Mouse (Mus musculus) c-Kit-positive CD71-positive TER-119-positive erythroid progenitor cells, embryonic 14.5 days (primary cell): ENCODE measurements around the gene Sirt1.
"Not testable (repeated sequence)": the region's sequence is repeated elsewhere in the genome, so short reads cannot be mapped to it uniquely, and the experiment has no call there.

ENCODE experiments used
- DNase-seq: peaks from one replicate; pipeline ENCODE4 v3.0.0-alpha.2; 2013; ENCODE audit warnings: low spot score

Sirt1 gene

DNA sequence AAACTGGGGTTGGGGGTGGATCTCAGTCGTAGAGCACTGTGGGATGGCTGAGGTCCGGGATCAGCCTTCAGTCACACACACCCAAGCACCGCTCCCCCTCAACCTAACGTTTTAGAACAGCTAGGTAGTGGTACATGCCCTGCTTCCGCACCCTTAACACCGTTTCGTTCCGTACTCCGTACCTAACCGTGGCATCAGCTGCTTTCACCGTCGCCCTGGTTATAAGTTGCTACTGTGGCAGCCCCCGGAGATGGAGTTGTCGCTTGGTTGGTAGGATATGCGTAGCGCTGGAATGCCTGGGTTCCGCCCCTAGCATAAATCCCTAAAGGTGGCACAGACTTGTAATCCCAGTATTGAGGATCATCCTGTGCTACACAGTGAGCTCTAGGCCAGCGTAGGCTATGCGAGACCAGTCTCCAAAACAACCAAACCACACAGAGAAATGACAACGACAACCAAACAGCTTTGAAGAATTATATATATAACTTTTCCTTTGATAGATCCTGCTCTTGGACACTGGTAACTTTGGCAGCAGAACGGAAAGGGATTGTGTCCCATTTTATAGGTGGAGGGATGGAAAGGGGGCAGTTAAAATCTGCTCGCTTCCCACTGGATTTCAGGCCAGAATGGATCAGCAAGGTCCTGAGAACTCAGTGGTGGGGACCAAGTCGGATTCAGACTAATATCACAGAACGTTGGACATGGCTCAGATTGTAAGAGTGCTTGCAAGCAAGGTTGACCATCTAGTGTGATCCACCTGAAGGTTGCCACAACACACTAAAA lies at the start of gene Sirt1:
TSS of gene Sirt1 (minus strand) at position 207 of the 783 bp plus-strand sequence.
- DNase-seq = peak; percentile 17

DNA sequence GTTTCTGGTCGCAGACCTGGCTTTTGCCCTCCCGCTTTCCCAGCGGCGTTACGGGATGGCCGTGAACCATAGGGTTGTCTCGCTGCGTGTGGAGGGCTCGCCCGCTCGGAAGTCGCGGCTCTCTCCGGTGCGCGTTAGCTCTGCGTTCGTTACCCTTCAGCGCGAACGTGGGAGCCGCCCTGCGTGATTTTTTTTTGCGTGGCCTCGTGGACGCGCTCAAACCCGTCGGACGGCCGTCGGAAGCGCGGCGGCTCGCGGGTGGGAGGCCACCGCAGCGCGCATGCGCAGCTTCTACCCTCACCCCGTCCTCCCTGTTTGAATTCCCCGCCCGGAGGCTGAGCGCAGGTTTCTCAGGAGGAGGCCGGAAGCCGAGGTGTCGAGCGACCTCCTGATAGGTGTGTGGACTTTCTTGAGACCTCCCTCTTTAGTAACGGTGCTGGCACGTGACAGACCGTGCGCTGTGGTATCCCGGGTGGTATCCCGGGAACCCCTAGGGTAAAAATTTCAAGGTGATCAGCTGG lies 48.3 kb upstream of the Sirt1 start, which contains the start of gene Ctnna3:
TSS of gene Ctnna3 (plus strand) at position 314 of the 521 bp plus-strand sequence.
- DNase-seq = peak; percentile 91

DNA sequence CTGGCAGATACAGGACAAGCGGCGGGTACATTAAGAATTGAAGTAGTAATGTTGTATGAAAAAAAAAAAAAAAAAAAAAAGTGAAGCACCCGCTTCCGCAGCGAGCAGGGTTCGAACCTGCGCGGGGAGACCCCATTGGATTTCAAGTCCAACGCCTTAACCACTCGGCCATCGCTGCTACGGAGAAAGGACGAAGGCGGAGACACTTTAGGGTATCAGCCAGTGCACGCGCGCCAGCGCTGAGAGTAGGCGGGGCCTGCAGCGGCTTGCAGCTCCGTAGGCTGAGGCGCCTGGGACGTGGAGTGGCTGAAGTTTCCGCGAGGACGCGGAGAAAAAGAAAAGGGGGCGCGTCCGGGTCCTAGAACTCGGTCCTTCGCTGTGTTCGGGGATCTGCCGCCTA lies 47.9 kb upstream of the Sirt1 start:
- DNase-seq = peak; percentile 95

DNA sequence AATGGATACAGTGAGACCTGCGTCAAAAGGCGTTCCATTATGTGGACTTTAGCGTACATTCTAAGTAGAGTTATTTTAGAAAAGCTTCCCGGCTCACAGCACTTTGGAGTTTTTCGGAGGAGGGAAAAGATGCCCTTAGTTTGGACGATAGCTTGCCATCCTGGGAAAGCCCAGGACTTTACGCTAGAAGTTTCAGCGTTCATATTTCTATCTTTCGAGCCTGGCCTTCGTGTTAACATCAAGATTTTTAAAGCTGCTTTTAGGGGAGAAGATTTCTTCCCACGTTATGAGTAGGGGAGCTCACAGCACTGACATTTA lies 47.5 kb upstream of the Sirt1 start:
- DNase-seq = no peak

DNA sequence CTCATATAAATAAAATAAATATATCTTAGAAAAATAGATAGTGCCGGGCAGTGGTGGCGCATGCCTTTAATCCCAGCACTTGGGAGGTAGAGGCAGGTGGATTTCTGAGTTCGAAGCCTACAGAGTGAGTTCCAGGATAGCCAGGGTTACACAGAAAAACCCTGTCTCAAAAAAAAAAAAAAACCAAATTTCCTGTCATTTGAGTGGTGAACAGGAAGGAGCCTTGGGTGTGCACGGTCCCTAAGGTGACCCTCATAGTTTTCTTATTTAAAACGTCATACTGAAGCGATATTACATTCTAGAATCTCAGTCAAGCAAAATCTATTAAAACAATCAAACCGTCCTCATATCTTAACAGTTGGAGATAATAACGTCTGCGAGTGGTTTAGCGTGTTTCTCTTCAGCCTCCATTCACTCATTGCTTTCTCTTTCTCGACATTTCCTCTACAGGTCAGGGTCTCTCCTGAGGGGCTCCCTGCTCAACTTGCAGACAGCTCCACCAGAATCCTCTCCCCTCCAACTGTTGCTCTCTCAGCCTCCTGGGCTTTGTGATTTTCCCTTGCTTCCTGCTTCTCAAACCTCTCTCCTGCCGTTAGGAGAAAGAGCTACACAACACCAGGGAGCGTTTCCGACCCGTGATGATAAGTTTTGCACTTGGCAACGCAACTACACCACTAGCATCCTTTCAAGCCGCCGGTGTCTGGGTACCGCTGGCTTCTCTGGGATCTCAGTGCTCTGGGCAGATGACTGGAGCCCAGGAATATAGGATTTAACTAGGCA lies 46.9 kb upstream of the Sirt1 start:
- peak; percentile 31 for DNase-seq

DNA sequence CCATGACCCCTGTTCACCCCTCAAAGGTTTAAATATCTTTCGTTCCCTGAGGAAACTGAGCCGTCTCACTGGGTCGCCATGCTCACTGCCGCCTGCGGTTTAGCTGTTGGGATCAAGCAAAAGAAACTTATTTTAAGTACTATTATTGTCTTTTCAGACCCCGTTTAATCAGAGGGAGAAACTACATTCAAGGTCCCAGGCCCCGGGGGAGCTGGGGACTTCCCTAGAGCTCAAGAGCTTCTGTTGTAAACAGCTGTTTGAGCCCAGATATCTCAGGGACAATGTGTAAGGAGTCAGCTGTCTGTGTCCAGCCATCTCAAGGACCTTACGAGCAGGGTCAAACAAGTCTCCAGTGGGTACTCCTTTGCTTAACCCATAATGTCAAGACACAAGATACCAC lies 45.6 kb upstream of the Sirt1 start:
- DNase-seq = no peak

DNA sequence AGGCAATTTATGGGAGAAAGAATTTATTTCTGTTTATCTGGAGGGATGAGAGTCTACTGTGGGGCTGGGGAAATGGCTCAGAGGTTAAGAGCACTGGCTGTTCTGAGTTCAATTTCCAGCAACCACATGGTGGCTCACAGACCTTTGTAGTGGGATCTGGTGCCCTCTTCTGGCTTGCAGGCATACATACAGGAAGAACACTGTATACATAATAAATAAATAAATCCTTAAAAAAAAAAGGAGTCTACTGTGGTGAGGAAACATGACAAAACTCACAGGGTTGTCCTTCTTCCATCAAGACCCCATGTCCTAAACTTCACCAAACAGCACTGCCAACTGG lies 42.9 kb upstream of the Sirt1 start:
- peak; percentile 56 for DNase-seq

DNA sequence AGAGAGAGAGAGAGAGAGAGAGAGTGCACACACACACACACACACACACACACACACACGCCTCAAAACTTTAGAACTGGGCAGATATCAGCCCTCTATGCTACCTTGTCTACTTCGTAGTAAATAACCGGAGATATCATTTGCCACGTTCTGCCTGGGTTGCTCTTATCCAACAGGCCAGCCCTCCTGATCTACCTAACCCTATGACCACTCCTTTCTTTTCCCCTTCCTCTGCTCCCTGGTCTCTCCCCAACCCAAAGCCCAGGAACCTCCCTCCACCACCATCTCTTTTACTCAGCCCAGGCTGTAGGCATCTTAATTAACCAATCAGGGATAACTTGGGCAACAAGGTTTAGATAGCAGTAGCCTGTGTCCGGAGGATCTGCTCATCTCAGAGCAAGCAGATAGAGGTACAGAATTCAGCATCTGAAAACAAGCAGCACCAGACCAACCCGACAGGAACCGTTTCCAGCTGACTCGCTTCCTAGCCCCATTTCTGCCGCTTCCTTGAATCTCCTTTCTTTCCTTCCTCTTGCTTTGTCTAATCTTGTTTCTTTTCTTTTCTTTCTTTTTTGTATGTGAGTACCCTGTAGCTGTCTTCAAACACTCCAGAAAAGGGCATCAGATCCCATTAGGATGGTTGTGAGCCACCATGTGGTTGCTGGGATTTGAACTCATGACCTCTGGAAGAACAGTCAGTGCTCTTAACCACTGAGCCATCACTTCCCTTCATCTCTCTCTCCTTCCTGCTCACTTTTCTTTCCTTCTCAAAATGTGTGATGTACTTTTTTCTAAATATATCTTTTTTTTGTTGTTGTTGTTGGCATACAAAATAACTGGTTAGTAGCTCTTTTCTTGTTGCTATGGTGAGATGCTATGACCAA lies 42.3 kb upstream of the Sirt1 start:
- peak; percentile 55 for DNase-seq

DNA sequence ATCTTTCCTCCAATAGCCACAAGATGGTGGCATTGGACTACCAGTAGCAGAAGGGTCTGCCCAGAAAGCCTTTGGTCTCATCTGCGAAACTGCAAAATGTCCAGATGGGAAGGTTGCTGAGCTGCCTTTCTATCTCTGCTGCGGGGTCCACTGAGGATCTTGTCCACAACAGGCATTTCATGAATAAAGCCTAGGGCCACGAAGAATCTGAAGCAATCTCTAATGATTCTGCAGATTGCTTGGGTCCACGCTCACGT lies 41.2 kb upstream of the Sirt1 start:
- no peak for DNase-seq

DNA sequence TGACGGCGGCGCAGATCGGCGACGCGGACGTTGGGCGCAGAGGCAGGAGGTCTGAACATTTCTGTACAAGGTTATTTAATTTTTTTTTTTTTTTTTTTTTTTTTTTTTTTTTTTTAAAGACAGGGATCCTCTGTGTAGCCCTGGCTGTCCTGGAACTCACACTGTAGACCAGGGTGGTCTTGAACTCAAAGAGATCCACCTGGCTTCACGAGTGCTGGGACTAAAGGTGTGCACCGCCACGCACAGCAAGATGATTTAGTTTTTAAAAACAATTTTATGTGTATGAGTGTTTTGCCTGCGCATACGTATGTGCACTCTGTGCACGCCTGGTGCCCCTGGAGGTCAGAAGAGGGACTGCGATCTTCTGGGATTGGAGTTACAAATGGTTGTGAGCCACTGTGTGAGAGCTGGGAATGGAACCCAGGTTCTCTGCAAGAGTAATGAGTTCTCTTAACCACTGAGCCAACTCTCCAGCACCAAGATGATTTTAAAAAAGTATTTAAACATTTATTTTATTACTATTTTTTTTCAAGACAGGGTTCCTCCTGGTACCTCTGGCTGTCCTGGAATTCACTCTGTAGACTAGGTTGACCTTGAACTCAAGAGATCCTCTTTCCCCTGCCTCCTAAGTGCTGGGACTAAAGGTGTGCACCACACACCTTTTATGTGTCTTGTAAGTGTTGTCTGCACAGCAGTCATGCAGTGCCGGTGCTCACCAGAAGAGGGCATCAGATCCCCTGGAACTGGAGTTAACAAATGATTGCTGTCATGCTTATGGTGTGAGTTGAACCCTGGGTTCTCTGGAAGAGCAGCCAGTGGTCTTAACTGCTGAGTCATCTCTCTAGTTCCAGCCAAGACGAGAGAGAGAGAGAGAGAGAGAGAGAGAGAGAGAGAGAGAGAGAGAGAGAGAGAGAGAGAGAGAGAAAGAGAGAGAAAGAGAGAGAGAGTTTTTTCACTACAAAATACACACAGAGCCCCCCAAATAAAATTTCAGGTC lies 40.5 kb upstream of the Sirt1 start, which contains the start of gene Gm7075:
TSS of gene Gm7075 (minus strand) at position 51 of the 997 bp plus-strand sequence.
- peak; percentile 60 for DNase-seq

DNA sequence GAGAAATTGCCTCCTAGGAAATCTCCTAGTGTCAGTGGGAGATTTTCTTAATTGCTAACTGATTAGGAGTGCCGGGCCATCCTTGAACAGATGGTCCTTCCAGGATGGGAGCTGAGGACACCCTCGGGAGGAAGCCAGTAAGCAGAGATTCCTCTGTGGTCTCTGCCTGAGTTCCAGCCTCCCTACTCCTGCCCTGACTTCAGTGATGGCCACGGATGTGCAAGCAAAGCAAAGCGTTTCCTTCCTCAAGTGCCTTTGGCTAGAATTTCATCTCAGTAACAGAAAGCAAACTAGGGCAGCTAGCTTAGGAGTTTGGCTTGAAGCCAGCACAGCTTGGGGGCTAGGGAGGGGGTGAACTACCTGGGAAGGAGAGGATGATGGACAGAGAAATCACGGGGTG lies 35.6 kb upstream of the Sirt1 start:
- DNase-seq = no peak

DNA sequence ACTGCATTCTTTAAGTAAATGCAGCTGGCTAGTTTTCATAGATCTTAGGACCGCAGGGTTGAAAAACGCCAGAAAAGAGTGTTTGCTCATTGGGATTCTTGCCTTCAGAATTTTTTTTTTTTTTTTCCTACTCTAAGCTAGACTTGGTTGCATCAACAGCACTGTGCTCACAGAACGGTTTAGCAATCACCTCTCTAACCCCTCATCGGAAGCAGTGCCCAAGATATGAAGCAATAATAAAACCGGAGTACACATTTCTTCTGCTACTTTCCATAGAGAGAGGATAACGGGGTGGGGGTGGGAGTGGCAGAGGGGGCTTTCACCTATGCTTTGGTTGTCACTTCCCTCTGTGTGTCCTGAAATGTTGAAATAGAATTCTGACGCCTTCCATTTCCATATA lies 34.3 kb upstream of the Sirt1 start:
- DNase-seq = no peak

DNA sequence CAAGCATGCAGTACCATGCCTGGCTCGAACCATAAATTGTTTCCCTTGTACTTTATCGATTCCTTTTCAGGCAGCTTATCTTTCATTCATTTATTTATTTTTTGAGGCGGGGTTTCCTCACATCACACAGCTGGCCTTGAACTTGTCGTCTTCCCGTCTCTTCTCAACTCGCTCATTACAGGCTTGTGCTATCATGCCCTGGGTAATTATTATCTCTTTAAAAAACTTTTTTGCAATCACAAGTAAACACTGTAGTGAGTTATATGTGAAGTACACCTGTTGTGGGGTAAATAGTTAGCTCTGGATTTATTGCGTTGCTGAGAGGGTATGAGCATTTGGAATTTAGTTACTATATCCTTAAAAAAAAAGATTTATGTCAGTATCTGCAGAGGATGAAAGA lies 33.8 kb upstream of the Sirt1 start:
- DNase-seq = no peak

DNA sequence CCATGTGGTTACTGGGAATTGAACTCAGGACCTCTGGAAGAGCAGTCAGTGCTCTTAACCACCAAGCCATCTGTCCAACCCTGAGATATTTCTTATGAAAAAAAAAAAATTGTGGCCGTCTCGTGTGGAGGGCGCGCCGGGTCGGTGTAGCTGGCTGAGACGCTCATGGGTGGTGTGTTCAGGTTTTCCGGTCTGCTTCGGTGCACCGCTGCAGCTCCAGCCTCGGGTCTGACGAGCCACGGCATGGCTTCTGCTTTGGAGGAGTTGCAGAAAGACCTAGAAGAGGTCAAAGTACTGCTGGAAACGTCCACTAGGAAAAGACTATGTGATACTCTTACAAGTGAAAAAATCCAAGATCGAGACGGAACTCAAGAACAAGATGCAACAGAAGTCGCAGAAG lies 31.3 kb upstream of the Sirt1 start:
- no peak for DNase-seq

DNA sequence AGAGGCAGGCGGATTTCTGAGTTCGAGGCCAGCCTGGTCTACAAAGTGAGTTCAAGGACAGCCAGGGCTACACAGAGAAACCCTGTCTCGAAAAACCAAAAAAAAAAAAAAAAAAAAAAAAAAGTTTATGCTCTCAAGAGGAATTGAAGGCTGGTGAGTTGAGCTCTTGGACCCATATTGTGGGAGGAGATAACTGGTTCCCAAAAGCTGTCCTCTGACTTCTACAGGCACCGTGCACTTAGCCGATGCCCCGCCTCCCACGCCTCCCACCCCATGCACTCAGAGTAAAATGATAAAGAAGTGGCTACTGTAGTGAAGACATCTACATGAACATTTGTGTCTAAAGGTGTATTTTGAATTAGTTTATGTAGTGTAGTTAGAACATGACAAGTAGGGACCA lies 30.2 kb upstream of the Sirt1 start:
- DNase-seq = not testable (repeated sequence)

DNA sequence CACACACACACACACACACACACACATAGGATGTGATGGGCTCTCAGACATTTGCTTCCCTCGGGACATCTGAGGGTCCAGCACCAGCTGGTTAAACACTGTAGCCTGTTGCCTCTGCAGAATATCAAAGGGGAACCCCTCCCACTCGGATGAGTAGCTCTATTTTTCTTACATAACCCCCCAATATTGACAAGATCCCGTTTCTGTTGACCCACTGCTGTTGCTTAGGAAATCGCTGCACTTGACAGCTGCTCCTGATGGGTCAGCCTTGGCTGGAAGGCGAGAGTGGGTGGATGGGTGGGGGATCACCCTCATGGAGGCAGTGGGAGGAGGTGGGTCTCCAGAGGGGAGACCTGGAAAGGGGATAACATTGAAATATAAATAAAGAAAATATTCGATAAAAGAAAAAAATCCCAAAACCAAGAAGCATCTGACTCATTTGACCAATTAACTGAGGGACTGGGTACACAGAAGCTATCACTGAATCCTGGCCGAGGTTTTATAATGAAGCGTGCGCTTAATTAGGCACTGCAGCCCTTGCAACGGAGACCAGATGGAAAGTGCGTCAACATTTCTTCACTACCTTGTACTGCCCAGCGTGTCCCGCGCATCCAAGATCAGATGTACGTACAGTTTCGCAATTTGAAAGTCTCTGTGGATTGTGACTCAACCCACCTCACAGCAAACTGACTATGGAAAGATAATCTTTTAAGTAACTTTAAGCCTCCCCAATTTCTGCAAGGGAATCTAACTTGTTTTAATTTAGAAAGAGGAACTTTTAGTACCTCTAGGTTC lies 28.9 kb upstream of the Sirt1 start:
- no peak for DNase-seq

DNA sequence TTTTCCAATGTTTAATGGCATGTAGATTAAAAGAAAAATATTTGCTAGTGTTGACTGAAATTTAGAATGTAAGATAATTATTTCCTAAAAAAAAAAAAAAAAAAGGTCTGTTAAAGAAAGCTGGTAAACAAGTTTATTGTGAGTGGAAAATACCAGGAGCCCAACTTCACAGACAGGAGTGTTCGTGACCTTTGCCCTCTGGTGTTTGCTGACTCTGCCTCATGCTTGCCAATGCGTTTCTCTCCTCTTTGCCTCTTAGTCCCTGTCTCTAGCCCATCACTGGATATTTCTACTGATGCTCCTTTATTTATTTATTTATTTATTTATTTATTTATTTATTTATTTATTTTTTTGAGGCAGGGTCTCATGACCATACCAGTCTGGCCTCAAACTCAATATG lies 22.1 kb upstream of the Sirt1 start:
- no peak for DNase-seq

DNA sequence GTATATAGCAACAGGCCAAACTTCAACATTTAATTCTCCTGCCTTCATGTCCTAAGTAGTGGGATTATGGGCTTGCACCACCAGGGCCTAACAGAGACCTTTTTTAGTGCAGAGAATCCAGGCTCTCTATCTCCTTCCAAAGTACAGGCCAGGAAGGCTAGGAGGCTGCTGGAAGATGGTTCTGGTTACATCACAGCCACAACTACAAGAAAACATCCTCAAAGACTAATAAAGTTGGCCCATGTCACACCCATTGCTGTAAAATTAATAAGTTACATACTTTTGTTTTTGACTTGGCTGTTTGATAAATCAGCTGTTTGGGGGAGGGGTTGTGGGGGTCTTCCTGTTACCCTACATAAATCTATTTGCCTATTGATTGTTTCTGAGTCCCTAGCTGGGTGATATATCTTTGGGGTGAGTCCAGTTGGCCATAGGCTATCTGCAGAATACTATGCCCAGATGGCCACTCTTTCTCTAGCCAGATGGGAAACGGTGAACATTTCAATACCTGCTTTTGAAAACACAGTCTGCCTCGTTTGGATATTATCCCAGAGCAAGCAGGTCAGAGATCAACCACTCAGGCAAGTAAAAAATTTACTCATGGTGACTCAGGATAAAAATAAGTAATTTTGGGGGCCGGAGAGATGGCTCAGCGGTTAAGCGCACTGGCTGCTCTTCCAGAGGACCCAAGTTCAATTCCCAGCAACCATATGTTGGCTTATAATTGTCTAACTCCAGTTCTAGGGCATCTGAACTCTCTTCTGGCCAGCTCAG lies 21.4 kb upstream of the Sirt1 start:
- DNase-seq = no peak

DNA sequence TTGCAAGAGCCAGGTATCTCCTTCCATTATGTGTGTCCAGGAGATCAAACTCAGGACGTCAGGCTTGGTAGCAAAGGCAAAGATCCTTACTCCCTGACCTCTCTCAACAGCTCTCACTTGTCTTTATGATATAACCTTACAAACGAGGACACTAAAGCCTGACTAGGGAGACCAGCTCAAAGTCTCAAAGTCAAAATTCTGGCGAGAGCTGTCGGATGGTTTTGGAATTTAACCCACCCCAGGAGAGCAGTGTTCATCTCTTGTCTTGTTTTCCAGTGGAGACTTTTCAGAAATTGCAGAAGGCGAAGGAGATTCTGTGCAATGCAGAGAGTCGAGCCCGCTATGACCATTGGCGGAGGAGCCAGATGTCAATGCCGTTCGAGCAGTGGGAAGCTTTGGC lies 15.5 kb upstream of the Sirt1 start:
- no peak for DNase-seq

DNA sequence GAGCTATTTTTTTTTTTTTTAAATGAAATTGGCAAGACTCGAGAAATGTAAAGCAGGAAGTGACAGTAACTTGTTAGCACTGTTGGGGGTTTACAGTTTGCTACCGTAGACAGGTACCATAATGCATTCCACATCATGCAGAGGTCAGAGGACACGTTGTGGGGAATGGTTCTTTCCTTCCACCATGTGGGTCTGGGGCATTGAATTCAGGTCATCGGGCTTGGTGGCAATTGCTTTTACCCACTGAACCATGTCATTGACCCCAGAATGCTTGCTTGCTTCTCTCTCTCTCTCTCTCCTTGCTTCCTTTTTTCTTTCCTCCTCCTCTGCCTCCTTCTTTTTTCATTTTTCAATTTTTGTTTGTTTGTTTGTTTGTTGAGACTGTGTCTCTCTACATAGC lies 7.4 kb upstream of the Sirt1 start:
- no peak for DNase-seq
